Mouse (Mus musculus): ENCODE results near the gene Ppp2r3a. TPM values are rescaled to one million over a fixed set of nuclear protein-coding genes. Genes with fewer than 3 reads are reported as not detected.

Ppp2r3a gene
- polyA plus RNA-seq, 1 experiment: 14.3 TPM

- no peaks in the 10 kb centered on the region for H3K36me3 ChIP-seq (ENCODE audit: control insufficient read depth, insufficient read depth, low read length, poor library complexity, severe bottlenecking)
- H3K4me1 ChIP-seq (ENCODE audit: control insufficient read depth, insufficient read depth, low read length): no peaks in the 10 kb centered on the region
- H3K9me3 ChIP-seq (replicated peaks; ENCODE audit: control insufficient read depth, insufficient read depth, low read length, poor library complexity, severe bottlenecking): no peaks in the 10 kb centered on the region
- H3K27ac ChIP-seq (ENCODE audit: insufficient read depth, low read length): no peak overlapping the region
- no peak overlapping the region for H3K4me3 ChIP-seq (ENCODE audit: low read depth, low read length)
- TF ChIP-seq POLR2A (IDR thresholded peaks at IDR 0.05; ENCODE audit: insufficient read depth, low read length) (no peak), CTCF (IDR thresholded peaks at IDR 0.05; ENCODE audit: low read depth, low read length) (no peak), EP300 (IDR thresholded peaks at IDR 0.05; ENCODE audit: insufficient read depth, low read depth, low read length) (no peak)
- H3K27me3 ChIP-seq (ENCODE audit: control insufficient read depth, insufficient read depth, low read length, poor library complexity, severe bottlenecking): no peaks in the 10 kb centered on the region
- no peak overlapping the region for H3K9ac ChIP-seq (ENCODE audit: low read depth, poor library complexity, severe bottlenecking)
Observed at GRCm38 (mm10) chr9:101235786-101236185, 15.8 kb downstream of the Ppp2r3a start.

GRCm38 (mm10) chr9:101232034-101232433 lies 19.6 kb downstream of the Ppp2r3a start:
- Histone ChIP-seq H3K27me3 (ENCODE audit: control insufficient read depth, insufficient read depth, low read length, poor library complexity, severe bottlenecking) (no peaks in the 10 kb centered on the region), H3K9ac (ENCODE audit: low read depth, poor library complexity, severe bottlenecking) (no peak overlapping the region), H3K9me3 (replicated peaks; ENCODE audit: control insufficient read depth, insufficient read depth, low read length, poor library complexity, severe bottlenecking) (no peaks in the 10 kb centered on the region), H3K4me1 (ENCODE audit: control insufficient read depth, insufficient read depth, low read length) (no peaks in the 10 kb centered on the region), H3K4me3 (ENCODE audit: low read depth, low read length) (no peak overlapping the region), H3K36me3 (ENCODE audit: control insufficient read depth, insufficient read depth, low read length, poor library complexity, severe bottlenecking) (no peaks in the 10 kb centered on the region), H3K27ac (ENCODE audit: insufficient read depth, low read length) (no peak overlapping the region)
- TF ChIP-seq CTCF (IDR thresholded peaks at IDR 0.05; ENCODE audit: low read depth, low read length) (no peak), EP300 (IDR thresholded peaks at IDR 0.05; ENCODE audit: insufficient read depth, low read depth, low read length) (no peak), POLR2A (IDR thresholded peaks at IDR 0.05; ENCODE audit: insufficient read depth, low read length) (no peak)

GRCm38 (mm10) chr9:101230028-101230427 lies 21.6 kb downstream of the Ppp2r3a start:
- Histone ChIP-seq H3K4me1 (ENCODE audit: control insufficient read depth, insufficient read depth, low read length) (no peaks in the 10 kb centered on the region), H3K36me3 (ENCODE audit: control insufficient read depth, insufficient read depth, low read length, poor library complexity, severe bottlenecking) (no peaks in the 10 kb centered on the region), H3K27me3 (ENCODE audit: control insufficient read depth, insufficient read depth, low read length, poor library complexity, severe bottlenecking) (no peaks in the 10 kb centered on the region), H3K27ac (ENCODE audit: insufficient read depth, low read length) (no peak overlapping the region), H3K9ac (ENCODE audit: low read depth, poor library complexity, severe bottlenecking) (no peak overlapping the region), H3K9me3 (replicated peaks; ENCODE audit: control insufficient read depth, insufficient read depth, low read length, poor library complexity, severe bottlenecking) (no peaks in the 10 kb centered on the region), H3K4me3 (ENCODE audit: low read depth, low read length) (no peak overlapping the region)
- no peak for TF ChIP-seq EP300 (IDR thresholded peaks at IDR 0.05; ENCODE audit: insufficient read depth, low read depth, low read length)

GRCm38 (mm10) chr9:101228892-101229291 lies 22.7 kb downstream of the Ppp2r3a start:
- no peak overlapping the region for H3K9ac ChIP-seq (ENCODE audit: low read depth, poor library complexity, severe bottlenecking)
- no peaks in the 10 kb centered on the region for H3K9me3 ChIP-seq (replicated peaks; ENCODE audit: control insufficient read depth, insufficient read depth, low read length, poor library complexity, severe bottlenecking)
- no peak overlapping the region for H3K27ac ChIP-seq (ENCODE audit: insufficient read depth, low read length)
- no peaks in the 10 kb centered on the region for H3K27me3 ChIP-seq (ENCODE audit: control insufficient read depth, insufficient read depth, low read length, poor library complexity, severe bottlenecking)
- H3K4me3 ChIP-seq (ENCODE audit: low read depth, low read length): no peak overlapping the region
- H3K36me3 ChIP-seq (ENCODE audit: control insufficient read depth, insufficient read depth, low read length, poor library complexity, severe bottlenecking): no peaks in the 10 kb centered on the region
- H3K4me1 ChIP-seq (ENCODE audit: control insufficient read depth, insufficient read depth, low read length): no peaks in the 10 kb centered on the region
- TF ChIP-seq EP300 (IDR thresholded peaks at IDR 0.05; ENCODE audit: insufficient read depth, low read depth, low read length): no peak
- no peak for TF ChIP-seq CTCF (IDR thresholded peaks at IDR 0.05; ENCODE audit: low read depth, low read length)
- TF ChIP-seq POLR2A (IDR thresholded peaks at IDR 0.05; ENCODE audit: insufficient read depth, low read length): no peak

- H3K9me3 ChIP-seq (replicated peaks; ENCODE audit: control insufficient read depth, insufficient read depth, low read length, poor library complexity, severe bottlenecking): no peaks in the 10 kb centered on the region
- no peaks in the 10 kb centered on the region for H3K4me1 ChIP-seq (ENCODE audit: control insufficient read depth, insufficient read depth, low read length)
- H3K4me3 ChIP-seq (ENCODE audit: low read depth, low read length): no peak overlapping the region
- H3K27ac ChIP-seq (ENCODE audit: insufficient read depth, low read length): no peak overlapping the region
- no peaks in the 10 kb centered on the region for H3K36me3 ChIP-seq (ENCODE audit: control insufficient read depth, insufficient read depth, low read length, poor library complexity, severe bottlenecking)
- H3K9ac ChIP-seq (ENCODE audit: low read depth, poor library complexity, severe bottlenecking): no peak overlapping the region
- TF ChIP-seq EP300 (IDR thresholded peaks at IDR 0.05; ENCODE audit: insufficient read depth, low read depth, low read length) (no peak), CTCF (IDR thresholded peaks at IDR 0.05; ENCODE audit: low read depth, low read length) (no peak), POLR2A (IDR thresholded peaks at IDR 0.05; ENCODE audit: insufficient read depth, low read length) (no peak)
- no peaks in the 10 kb centered on the region for H3K27me3 ChIP-seq (ENCODE audit: control insufficient read depth, insufficient read depth, low read length, poor library complexity, severe bottlenecking)
Observed at GRCm38 (mm10) chr9:101207984-101208383, 43.6 kb downstream of the Ppp2r3a start.

GRCm38 (mm10) chr9:101206516-101206915 lies 45.1 kb downstream of the Ppp2r3a start:
- Histone ChIP-seq H3K4me1 (ENCODE audit: control insufficient read depth, insufficient read depth, low read length) (no peaks in the 10 kb centered on the region), H3K4me3 (ENCODE audit: low read depth, low read length) (no peak overlapping the region), H3K36me3 (ENCODE audit: control insufficient read depth, insufficient read depth, low read length, poor library complexity, severe bottlenecking) (no peaks in the 10 kb centered on the region), H3K9me3 (replicated peaks; ENCODE audit: control insufficient read depth, insufficient read depth, low read length, poor library complexity, severe bottlenecking) (no peaks in the 10 kb centered on the region), H3K27ac (ENCODE audit: insufficient read depth, low read length) (no peak overlapping the region), H3K27me3 (ENCODE audit: control insufficient read depth, insufficient read depth, low read length, poor library complexity, severe bottlenecking) (no peaks in the 10 kb centered on the region), H3K9ac (ENCODE audit: low read depth, poor library complexity, severe bottlenecking) (no peak overlapping the region)
- TF ChIP-seq CTCF (IDR thresholded peaks at IDR 0.05; ENCODE audit: low read depth, low read length) (no peak), EP300 (IDR thresholded peaks at IDR 0.05; ENCODE audit: insufficient read depth, low read depth, low read length) (no peak), POLR2A (IDR thresholded peaks at IDR 0.05; ENCODE audit: insufficient read depth, low read length) (no peak)

All from ES-Bruce4 (cell line).